Mouse (Mus musculus): Measurements from ENCODE around the gene Lin52. TPM values are rescaled to one million over a fixed set of nuclear protein-coding genes. Genes with fewer than 3 reads are reported as not detected.
A peak's percentile ranks its signal among the peaks of the same experiment; 100 is the strongest.

Gene Lin52
- total RNA-seq (2021): 1 to 10 TPM; 4.9 to 5.6 TPM
- long read RNA-seq, experiment 1, transcript Lin52-201 (6 exons, 2,270 nt): major isoform, 8 of 11 reads
- long read RNA-seq, experiment 1, partial matches to known transcripts: 0 of 11 reads
- long read RNA-seq, experiment 1, other reads (novel, unspliced or antisense): 3 of 11 reads
- long read RNA-seq, experiment 2, transcript Lin52-201 (6 exons, 2,270 nt): major isoform, 6 of 8 reads
- long read RNA-seq, experiment 2, partial matches to known transcripts: 0 of 8 reads
- long read RNA-seq, experiment 2, other reads (novel, unspliced or antisense): 2 of 8 reads

- peak; percentile 93 for DNase-seq
Measured at GRCm38 (mm10) chr12:84450718-84451646, at the start of gene Lin52, which contains the start of gene Aldh6a1. Gene Lin52, plus strand, starts transcription at chr12:84451422. Gene Aldh6a1, minus strand, starts transcription at chr12:84451004.

- no peak for DNase-seq
Measured at GRCm38 (mm10) chr12:84402923-84403322, 48.3 kb upstream of the Lin52 start.

GRCm38 (mm10) chr12:84404541-84404940 is 46.7 kb upstream of the Lin52 start:
- no peak for DNase-seq

DNA sequence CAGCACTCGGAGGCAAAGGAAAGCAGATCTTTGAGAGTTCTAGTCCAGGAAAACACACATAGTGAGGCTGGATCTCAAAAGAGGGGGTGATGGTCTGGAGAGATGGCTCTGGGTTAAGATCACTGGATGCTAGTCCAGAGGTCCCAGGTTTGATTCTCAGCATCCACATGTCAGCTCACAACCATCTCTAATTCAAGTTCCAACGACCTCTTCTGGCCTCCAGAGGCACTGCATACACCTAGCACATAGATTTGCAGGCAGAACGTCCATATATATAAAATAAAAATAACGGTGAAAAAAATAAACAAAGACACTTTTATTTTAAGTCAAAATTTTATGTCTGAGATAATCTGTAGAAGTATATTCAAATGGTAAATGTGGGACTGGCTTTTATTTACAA is 44.0 kb upstream of the Lin52 start:
- no peak for DNase-seq

DNA sequence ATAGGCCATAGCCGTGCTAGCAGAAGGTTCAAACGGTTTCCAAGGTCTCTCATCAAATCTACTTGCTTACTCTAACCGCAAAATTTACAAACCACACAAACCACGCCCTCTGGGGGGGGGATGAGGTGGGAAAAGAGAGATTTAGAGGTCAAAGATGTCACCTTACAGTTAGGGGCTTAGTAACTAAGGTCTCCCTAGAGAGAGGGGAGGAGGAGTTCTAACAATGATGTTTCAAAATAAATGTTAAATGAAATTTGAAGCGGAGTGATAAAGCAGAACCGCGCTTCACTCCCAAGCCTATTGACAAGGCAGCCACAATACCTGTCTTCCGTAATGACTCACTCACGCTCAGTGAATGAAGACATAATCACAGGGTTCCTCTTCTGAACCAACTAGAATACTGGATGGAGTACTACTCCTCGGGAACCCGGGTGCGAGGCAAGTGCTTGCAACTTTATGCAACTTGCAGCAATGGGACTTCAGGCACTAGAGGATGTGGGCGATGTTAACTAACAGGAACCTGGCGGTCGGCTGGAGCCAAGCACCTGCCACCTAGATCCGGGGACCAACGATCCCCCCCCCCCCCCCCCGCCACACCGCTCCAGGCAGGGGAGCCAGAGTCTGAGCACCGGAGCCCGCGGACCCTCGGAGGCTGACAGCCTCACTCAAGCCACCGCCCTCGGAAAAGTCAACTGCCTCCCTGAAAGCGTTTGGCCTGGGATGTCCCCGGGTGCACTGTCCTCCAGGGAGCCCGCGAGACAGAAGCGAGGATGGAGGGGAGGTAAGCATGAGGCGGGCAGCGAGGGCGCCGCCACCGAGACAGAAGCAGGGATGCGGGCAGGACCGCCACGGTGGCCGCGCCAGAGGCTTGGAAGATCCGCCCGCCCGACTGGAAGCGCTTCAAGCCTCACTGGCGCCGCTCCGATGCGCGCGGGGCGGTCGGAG is 43.1 kb upstream of the Lin52 start:
- peak; percentile 9 for DNase-seq

DNA sequence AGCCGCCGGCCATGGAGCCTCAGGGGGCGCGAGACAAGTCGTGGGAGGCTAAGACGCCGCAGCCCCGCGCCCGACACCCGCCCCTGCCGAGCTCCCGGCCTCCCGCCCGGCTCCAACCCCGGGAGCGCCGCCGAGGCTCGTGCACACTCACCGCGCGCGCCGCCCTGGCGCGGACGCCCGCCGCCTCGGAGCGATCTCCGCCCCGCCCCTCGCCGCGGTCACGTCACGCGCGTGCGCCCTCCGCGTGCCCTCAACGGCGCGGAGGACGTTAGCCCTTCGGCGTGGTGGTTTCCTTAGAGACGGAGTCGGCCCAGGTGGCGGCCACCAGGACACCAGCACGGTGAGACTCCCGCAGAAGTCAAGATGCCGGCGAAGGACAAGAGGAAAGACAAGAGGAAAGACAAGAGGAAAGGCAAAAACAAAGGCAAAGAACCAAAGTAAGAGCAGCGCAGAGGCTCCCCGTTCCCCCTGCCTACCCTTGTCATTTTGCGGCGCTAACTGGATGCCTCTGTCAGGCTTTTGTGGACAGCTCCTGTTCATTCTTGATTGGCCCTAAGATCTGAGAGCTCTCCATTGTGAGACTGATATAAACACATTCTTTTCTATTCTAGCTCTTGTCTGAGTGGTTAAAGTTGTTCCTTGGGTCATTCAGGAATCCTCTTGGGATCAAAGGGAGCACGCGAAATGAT is 42.3 kb upstream of the Lin52 start, which contains the start of the genes Entpd5 and Bbof1:
Entpd5 (minus strand) TSS at position 211 of the 689 bp plus-strand sequence.
Bbof1 (plus strand) TSS at position 253 of the 689 bp plus-strand sequence.
- peak; percentile 93 for DNase-seq

- peak; percentile 80 for DNase-seq
Measured at GRCm38 (mm10) chr12:84416834-84417604, 34.2 kb upstream of the Lin52 start, which contains the start of gene Rnf113a2. Gene Rnf113a2, plus strand, starts transcription at chr12:84417196.

DNA sequence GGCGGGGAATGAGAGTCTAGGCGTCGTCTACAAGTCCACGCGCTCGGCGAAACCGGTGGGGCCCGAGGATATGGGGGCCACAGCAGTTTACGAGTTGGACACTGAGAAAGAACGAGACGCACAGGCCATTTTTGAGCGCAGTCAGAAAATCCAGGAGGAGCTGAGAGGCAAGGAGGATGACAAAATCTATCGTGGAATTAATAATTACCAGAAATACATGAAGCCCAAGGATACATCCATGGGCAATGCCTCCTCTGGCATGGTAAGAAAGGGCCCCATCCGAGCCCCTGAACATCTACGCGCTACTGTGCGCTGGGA is 33.7 kb upstream of the Lin52 start:
- no peak for DNase-seq

- no peak for DNase-seq
Measured at GRCm38 (mm10) chr12:84423990-84424389, 27.2 kb upstream of the Lin52 start.

- no peak for DNase-seq
Measured at GRCm38 (mm10) chr12:84429825-84430224, 21.4 kb upstream of the Lin52 start.

DNA sequence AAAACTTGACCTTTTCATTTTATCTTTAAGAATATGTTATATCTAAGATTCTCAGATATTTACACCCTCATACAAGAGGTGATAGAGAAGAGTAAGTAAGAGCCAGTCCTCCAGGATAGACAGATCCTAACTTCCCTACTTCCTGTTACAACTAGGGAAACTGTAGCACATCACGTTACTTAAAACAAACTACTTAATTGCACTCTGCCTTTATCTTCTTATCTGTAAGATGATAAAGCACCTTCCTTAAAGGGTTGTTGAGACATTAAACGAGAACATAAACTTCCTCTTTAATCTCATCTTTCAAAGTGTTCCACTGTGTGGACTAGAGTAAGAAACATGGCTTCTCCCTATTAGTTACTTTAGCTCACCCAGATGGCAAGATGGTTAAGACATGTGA is 12.5 kb upstream of the Lin52 start:
- DNase-seq: no peak

- no peak for DNase-seq
Measured at GRCm38 (mm10) chr12:84442526-84442925, 8.7 kb upstream of the Lin52 start.

- no peak for DNase-seq
Measured at GRCm38 (mm10) chr12:84447386-84447785, 3.8 kb upstream of the Lin52 start.

- DNase-seq: no peak
Measured at GRCm38 (mm10) chr12:84448181-84448580, 3.0 kb upstream of the Lin52 start.

DNA sequence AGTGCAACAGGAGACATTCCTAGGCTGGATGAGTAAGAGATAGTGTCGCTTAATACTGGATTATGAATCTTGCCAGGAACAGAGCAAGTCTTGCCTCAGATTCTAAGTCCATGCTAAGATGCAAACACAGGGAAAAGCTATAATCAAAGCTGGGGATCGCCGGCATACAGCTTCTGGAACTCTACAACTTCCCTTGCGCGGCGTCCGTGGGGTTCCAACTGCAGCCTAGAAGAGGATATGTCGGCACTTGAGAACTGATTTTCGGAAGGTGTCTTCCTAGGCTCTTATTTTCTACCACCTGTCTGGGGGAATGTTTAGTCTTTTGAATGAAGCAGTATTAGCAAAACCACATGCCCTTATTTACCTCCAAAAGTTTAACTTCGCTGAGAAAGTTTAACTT is 1.3 kb upstream of the Lin52 start:
- no peak for DNase-seq

DNA sequence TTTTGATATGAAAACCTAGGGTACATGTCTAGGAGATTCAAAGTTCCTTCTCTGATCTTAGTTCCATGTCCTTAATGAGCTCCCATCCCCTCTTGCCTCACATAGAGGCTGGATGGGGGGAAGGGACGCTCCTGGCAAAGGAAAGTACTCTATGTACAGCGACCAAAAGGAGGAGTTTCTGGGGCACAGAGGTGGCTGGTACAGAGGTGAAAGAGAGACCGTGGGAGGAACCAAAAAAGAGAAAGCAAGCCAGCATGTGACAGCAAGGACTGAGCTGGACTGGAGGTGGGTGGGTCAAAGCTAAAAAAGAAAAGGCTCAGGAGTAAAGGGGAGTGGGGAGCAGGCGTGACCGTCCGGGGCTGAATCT is 888 bp upstream of the Lin52 start:
- no peak for DNase-seq

- no peak for DNase-seq
Measured at GRCm38 (mm10) chr12:84451801-84452200, 579 bp downstream of the Lin52 start.

- DNase-seq: no peak
Measured at GRCm38 (mm10) chr12:84456911-84457310, 5.7 kb downstream of the Lin52 start.

- DNase-seq: no peak
Measured at GRCm38 (mm10) chr12:84459845-84460244, 8.6 kb downstream of the Lin52 start.

DNA sequence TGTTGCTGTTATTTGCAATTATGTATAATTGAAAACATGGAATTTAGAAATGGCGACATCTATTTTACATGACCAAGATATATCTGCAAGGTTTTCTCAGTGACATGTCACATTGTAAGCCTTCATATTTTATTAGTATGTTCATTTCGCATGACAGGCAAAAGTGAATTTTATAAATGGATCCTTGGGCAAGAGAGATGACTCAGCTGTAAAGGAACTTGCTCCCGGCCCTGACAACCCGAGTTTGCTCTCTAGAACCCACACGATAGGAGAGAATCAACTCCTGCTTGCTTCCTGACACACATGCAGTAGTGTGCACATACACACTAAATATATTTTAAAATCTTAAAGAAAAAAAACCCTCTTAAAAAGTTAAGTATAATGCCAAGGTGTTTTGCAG is 10.2 kb downstream of the Lin52 start:
- DNase-seq: no peak

- no peak for DNase-seq
Measured at GRCm38 (mm10) chr12:84462856-84463255, 11.6 kb downstream of the Lin52 start.

Data from gastrocnemius, postnatal 10 days (tissue).